Mouse (Mus musculus): ENCODE measurements around the gene Dsn1. TPM values are rescaled to one million over a fixed set of nuclear protein-coding genes. Genes with fewer than 3 reads are reported as not detected.

Dsn1 gene
- polyA plus RNA-seq, 1 experiment = not detected

DNA sequence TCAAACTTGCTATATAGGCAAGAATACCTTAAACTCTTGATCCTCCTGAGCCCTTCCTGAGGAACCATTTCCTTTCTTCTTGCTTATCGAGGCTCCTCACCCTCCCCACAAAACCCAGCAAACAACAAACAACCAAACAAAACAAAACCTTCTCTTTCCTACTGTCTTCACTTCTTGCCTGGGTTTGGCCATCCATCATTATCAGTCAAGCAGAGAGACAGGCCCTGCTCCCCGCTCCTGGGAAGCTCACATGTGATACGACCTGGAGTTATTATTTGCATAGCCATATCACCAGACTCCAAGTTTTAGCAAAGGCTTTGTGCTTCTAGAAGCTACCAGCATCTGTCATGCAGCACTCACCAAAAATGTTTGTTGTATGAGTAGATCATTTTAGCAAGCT, 19.6 kb downstream of the Dsn1 start:
- TF ChIP-seq CTCF (IDR thresholded peaks at IDR 0.05; ENCODE audit: insufficient read depth, low read depth, low read length) = no peak
- TF ChIP-seq POLR2A (IDR thresholded peaks at IDR 0.05; ENCODE audit: insufficient read depth, low read depth, low read length) = no peak
- Histone ChIP-seq H3K4me3 (ENCODE audit: insufficient read depth, low read depth, low read length) (no peak overlapping the region), H3K4me1 (ENCODE audit: control insufficient read depth, insufficient read depth, low read length) (peaks cover 7% of the 10 kb centered on the region), H3K27ac (ENCODE audit: insufficient read depth, low read depth, low read length) (no peak overlapping the region)
- 81% methylated on average over 3 of the region's 3 CpGs for WGBS

DNA sequence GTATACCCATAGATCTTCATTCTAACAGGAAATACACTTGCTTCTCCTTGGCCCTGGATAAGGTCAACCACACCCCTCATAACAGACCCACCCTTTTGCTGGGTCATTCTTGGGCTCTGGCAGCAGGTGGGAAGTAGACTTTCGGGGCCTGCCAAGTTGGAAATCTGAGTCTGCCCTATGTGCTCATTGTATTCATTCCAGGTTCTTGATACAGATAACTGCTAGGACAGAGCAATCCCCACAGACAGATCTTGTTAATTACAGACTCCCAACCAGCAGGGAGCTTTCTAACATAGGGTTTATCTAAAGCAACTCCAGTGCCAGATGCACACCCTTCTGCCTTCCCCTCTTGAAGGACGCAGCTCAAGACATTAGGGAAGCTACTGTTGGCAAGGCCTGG, 24.1 kb downstream of the Dsn1 start:
- Histone ChIP-seq H3K27ac (ENCODE audit: insufficient read depth, low read depth, low read length) (no peak overlapping the region; the same call in 1 of the 2 replicates), H3K4me3 (ENCODE audit: insufficient read depth, low read depth, low read length) (no peak overlapping the region), H3K4me1 (ENCODE audit: control insufficient read depth, insufficient read depth, low read length) (peaks cover 7% of the 10 kb centered on the region)
- no peak for TF ChIP-seq POLR2A (IDR thresholded peaks at IDR 0.05; ENCODE audit: insufficient read depth, low read depth, low read length)
- TF ChIP-seq CTCF (IDR thresholded peaks at IDR 0.05; ENCODE audit: insufficient read depth, low read depth, low read length) = no peak
- WGBS = 21% methylated on average over 2 of the region's 2 CpGs

DNA sequence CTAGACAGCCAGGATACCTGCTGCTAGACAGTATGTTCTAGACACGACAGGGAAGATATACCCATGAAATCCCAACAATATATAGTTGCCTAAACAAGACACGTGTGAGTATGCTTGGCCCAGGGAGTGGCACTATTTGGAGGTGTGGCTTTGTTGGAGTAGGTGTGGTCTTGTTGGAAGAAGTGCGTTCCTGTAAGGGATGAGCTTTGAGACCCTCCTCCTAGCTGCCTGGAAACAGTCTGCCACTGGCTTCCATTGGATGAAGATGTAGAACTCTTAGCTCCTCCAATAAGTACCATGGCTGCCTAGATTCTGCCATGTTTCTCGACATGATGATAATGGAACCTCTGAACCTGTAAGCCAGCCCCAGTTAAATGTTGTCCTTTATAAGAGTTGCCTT, 25.7 kb downstream of the Dsn1 start:
- WGBS = 93% methylated on average over 4 of the region's 4 CpGs
- H3K27ac ChIP-seq (ENCODE audit: insufficient read depth, low read depth, low read length) = no peak overlapping the region
- TF ChIP-seq POLR2A (IDR thresholded peaks at IDR 0.05; ENCODE audit: insufficient read depth, low read depth, low read length) (no peak), CTCF (IDR thresholded peaks at IDR 0.05; ENCODE audit: insufficient read depth, low read depth, low read length) (no peak)
- H3K4me3 ChIP-seq (ENCODE audit: insufficient read depth, low read depth, low read length) = no peak overlapping the region
- peaks cover 7% of the 10 kb centered on the region for H3K4me1 ChIP-seq (ENCODE audit: control insufficient read depth, insufficient read depth, low read length)

DNA sequence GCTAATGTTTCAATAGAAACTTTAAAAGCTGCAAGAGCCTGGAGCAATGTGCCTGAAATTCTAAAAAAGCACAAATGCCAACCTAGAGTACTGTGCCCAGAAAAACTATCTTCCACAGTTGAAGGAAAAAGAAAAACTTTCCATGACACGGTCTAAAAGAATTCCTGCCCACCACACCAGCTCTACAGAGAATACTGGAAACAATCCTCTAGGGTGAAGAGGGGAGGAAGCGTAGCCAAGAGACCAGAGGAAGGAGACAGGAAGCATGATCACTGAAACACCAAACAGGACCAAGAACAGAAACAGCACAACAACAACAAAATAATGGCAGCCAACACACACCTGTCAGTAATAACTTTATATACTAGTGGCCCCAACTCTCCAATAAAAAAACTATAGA, 26.9 kb downstream of the Dsn1 start:
- TF ChIP-seq POLR2A (IDR thresholded peaks at IDR 0.05; ENCODE audit: insufficient read depth, low read depth, low read length) = no peak
- no peak for TF ChIP-seq CTCF (IDR thresholded peaks at IDR 0.05; ENCODE audit: insufficient read depth, low read depth, low read length)
- 72% methylated on average over 2 of the region's 2 CpGs for WGBS
- Histone ChIP-seq H3K4me3 (ENCODE audit: insufficient read depth, low read depth, low read length) (no peak overlapping the region), H3K4me1 (ENCODE audit: control insufficient read depth, insufficient read depth, low read length) (peaks cover 7% of the 10 kb centered on the region), H3K27ac (ENCODE audit: insufficient read depth, low read depth, low read length) (no peak overlapping the region)

DNA sequence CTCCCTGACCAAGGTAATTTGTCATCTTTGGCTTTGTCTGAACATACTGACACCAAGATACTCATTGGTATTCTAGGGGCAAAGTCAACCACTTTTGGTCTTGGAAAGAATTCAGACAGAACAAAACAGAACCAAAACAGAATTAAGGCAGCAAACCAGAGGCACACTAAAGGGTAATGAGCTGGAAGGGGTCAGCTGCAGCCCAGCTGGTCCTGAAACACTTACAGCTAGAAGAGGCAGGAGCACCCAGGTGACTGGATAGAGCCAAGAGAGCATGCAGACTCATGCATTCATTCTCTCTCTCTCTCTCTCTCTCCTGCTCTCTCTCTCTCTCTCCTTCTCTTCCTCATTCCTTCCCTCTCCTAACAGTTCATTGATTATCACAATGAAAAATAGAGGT, 30.2 kb downstream of the Dsn1 start:
- Histone ChIP-seq H3K27ac (ENCODE audit: insufficient read depth, low read depth, low read length) (no peak overlapping the region), H3K4me1 (ENCODE audit: control insufficient read depth, insufficient read depth, low read length) (peaks cover 2% of the 10 kb centered on the region; the same call in 1 of the 2 replicates), H3K4me3 (ENCODE audit: insufficient read depth, low read depth, low read length) (no peak overlapping the region)
- no peak for TF ChIP-seq POLR2A (IDR thresholded peaks at IDR 0.05; ENCODE audit: insufficient read depth, low read depth, low read length)
- no peak for TF ChIP-seq CTCF (IDR thresholded peaks at IDR 0.05; ENCODE audit: insufficient read depth, low read depth, low read length)

DNA sequence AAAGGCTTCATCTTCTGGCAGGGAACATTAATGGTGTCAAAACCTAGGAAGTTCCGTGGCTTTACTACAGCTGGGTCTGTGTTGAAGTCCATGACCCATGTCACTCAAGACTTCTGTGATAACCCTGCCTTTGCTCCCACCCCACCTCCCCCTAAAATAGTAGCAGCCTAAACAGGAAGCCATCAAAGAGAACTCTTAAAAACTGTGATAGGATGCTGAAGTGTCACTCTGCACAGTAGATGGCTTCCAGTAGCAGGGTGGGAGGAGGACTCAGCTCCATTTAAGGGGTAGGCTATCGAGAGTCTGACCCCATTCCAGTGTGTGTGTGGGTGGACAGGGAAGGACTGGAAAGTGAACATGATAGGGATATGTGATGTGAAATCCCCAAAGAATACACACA, 32.0 kb downstream of the Dsn1 start:
- no peak for TF ChIP-seq POLR2A (IDR thresholded peaks at IDR 0.05; ENCODE audit: insufficient read depth, low read depth, low read length)
- TF ChIP-seq CTCF (IDR thresholded peaks at IDR 0.05; ENCODE audit: insufficient read depth, low read depth, low read length) = no peak
- Histone ChIP-seq H3K4me3 (ENCODE audit: insufficient read depth, low read depth, low read length) (no peak overlapping the region), H3K27ac (ENCODE audit: insufficient read depth, low read depth, low read length) (no peak overlapping the region), H3K4me1 (ENCODE audit: control insufficient read depth, insufficient read depth, low read length) (peaks cover 2% of the 10 kb centered on the region; the same call in 1 of the 2 replicates)
- WGBS = 75% methylated on average over 2 of the region's 2 CpGs

DNA sequence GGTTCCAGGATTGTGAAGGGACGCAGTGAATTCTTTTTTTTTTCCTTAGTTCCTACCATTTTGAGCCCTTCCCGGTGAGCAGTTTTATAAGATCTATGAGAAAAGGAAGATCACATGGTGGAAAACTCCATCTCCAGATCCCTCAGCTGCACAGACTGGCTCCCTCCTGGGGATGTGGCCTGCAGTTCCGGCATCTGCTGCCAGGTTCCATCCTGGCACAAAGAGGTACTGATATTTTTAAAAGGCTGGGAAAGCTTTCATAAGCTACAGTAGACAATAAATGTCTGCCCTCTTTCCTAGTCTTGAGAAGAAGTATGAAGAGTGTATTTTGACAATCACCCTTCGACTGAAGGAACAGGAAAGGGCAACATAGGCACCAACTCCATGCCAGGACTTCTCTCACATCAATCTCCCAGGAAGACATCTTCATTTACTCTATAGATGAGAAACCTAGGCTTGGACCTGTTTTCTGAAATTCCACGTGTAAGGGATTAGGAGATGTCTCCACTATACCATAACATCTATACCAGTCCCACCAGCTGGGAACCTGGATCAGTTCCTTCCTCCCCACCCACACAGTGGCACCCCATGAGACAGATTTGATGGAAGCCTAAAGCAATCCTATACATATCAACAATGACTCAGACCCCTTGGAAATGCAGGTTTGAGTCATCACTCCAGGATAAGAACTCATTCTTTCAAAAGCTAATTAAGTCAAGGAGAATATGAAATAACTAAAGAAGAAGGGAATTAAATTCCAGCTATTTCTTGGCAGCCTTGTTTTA, 33.4 kb downstream of the Dsn1 start:
- Histone ChIP-seq H3K4me1 (ENCODE audit: control insufficient read depth, insufficient read depth, low read length) (peaks cover 2% of the 10 kb centered on the region; the same call in 1 of the 2 replicates), H3K27ac (ENCODE audit: insufficient read depth, low read depth, low read length) (no peak overlapping the region)

DNA sequence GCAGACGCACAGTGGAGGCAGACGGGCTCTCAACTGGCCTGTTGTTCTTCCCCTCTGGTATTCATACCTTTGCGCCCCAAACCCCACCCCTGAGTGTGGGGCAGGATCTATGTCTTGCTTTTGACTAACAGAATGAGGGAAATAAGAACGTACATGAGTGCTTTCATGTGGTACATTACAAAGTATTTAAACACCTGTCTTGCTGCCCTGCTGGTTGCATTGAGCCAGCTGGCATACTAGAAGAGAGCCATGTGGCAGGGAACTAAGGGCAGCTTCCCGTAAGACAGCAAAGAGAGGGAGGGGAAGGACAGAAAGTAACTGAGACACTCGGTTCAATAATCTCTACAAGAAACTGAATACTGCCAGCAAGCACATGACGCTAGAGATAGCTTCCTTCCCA, 36.7 kb downstream of the Dsn1 start:
- no peak overlapping the region for H3K27ac ChIP-seq (ENCODE audit: insufficient read depth, low read depth, low read length)
- no peak overlapping the region for H3K4me3 ChIP-seq (ENCODE audit: insufficient read depth, low read depth, low read length)
- TF ChIP-seq POLR2A (IDR thresholded peaks at IDR 0.05; ENCODE audit: insufficient read depth, low read depth, low read length) (no peak), CTCF (IDR thresholded peaks at IDR 0.05; ENCODE audit: insufficient read depth, low read depth, low read length) (no peak)
- 79% methylated on average over 7 of the region's 7 CpGs for WGBS
- peaks cover 5% of the 10 kb centered on the region for H3K4me1 ChIP-seq (ENCODE audit: control insufficient read depth, insufficient read depth, low read length)

More for the DNA sequence above, 33.4 kb downstream of the Dsn1 start:
- TF ChIP-seq POLR2A (IDR thresholded peaks at IDR 0.05; ENCODE audit: insufficient read depth, low read depth, low read length) = no peak
- TF ChIP-seq CTCF (IDR thresholded peaks at IDR 0.05; ENCODE audit: insufficient read depth, low read depth, low read length) = no peak
- WGBS = 65% methylated on average over 5 of the region's 5 CpGs
- no peak overlapping the region for H3K4me3 ChIP-seq (ENCODE audit: insufficient read depth, low read depth, low read length)

DNA sequence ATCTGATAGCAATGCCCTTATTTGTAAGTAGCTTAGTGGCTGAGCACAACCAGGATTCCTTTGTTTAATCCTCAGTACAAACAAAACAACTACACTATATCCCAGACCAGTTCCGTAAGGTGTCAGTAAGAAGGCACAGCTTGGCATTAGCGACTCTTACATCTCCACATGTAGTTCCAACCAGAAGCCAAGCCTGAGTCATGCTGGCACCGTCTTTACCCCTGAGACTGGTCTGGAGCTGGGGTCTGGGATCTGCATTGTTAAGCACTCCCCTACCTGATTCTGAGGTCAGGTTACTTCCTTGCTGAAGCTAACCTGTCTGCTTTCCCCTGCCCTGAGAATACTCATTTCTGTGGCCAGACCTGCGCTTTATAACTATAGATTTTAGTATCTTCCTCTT, 38.5 kb downstream of the Dsn1 start:
- H3K27ac ChIP-seq (ENCODE audit: insufficient read depth, low read depth, low read length) = no peak overlapping the region
- peaks cover 5% of the 10 kb centered on the region for H3K4me1 ChIP-seq (ENCODE audit: control insufficient read depth, insufficient read depth, low read length)
- H3K4me3 ChIP-seq (ENCODE audit: insufficient read depth, low read depth, low read length) = no peak overlapping the region
- TF ChIP-seq CTCF (IDR thresholded peaks at IDR 0.05; ENCODE audit: insufficient read depth, low read depth, low read length) (no peak), POLR2A (IDR thresholded peaks at IDR 0.05; ENCODE audit: insufficient read depth, low read depth, low read length) (no peak)
- WGBS = 83% methylated on average over 4 of the region's 4 CpGs

Measured in olfactory bulb, adult 2 months (tissue).